Mouse (Mus musculus) stomach, embryonic 14.5 days (tissue): ENCODE measurements around the gene Colq. TPM values are rescaled to one million over a fixed set of nuclear protein-coding genes. Genes with fewer than 3 reads are reported as not detected.

Source experiments
- ATAC-seq: fragments of 200-750 bp; cut with Nextera tagmentation; 2 replicates; pipeline ENCODE4 v1.8.0; 2017; ENCODE audit warnings: low read depth, moderate TSS enrichment; ENCODE audit not compliant: insufficient number of reproducible peaks, insufficient read depth, low FRiP score
- H3K27ac ChIP-seq: fragments of 300-500 bp; sonication (generic); 2 replicates; pipeline ENCODE4 v1.5.1; 2014; ENCODE audit warnings: mild to moderate bottlenecking, low read length, moderate library complexity, mixed read lengths
- H3K27me3 ChIP-seq: fragments of 300-500 bp; sonication (generic); 2 replicates; pipeline ENCODE4 v1.6.1; 2014; ENCODE audit warnings: low read length, control low read depth, mixed read lengths; ENCODE audit not compliant: control insufficient read depth, insufficient read depth
- H3K36me3 ChIP-seq: fragments of 300-500 bp; sonication (generic); 2 replicates; pipeline ENCODE4 v1.6.1; 2014; ENCODE audit warnings: mild to moderate bottlenecking, control low read depth, low read length, moderate library complexity, mixed read lengths; ENCODE audit not compliant: control insufficient read depth, insufficient read depth
- H3K4me1 ChIP-seq: fragments of 300-500 bp; sonication (generic); 2 replicates; pipeline ENCODE4 v1.6.1; 2014; ENCODE audit warnings: low read length, control low read depth, mixed read lengths; ENCODE audit not compliant: control insufficient read depth, insufficient read depth
- H3K4me2 ChIP-seq: fragments of 300-500 bp; sonication (generic); replicated peaks from 2 replicates; pipeline ENCODE4 v1.6.1; 2014; ENCODE audit warnings: low read depth, low read length, control low read depth
- H3K4me3 ChIP-seq: fragments of 300-500 bp; sonication (generic); 2 replicates; pipeline ENCODE4 v1.5.1; 2014; ENCODE audit warnings: low read depth, low read length, control low read depth
- H3K9ac ChIP-seq: fragments of 300-500 bp; sonication (generic); replicated peaks from 2 replicates; pipeline ENCODE4 v1.6.1; 2014; ENCODE audit warnings: low read depth, mild to moderate bottlenecking, control low read depth, low read length, moderate library complexity, mixed read lengths
- H3K9me3 ChIP-seq: fragments of 300-500 bp; sonication (generic); 2 replicates; pipeline ENCODE4 v1.6.1; 2016; ENCODE audit warnings: low read depth, low read length, control low read depth; ENCODE audit not compliant: control insufficient read depth
- WGBS: fragments of 180-500 bp; shearing (Covaris S2); extraction: QIAGEN DNeasy Blood & Tissue Kit; methylation state at CpG from one replicate; pipeline ENCODE4 v1.1.7; 2014; 5-methylcytosine and 5-hydroxymethylcytosine counted together
- polyA plus RNA-seq: library from polyadenylated mRNA; unstranded; fragments of >200 nt; fragmentation: Nextera tagmentation; extraction: Ambion mirVana; gene quantifications from 2 replicates; pipeline ENCODE4 v1.2.1, GENCODE M21; 2014

Colq gene
- polyA plus RNA-seq, 1 experiment from 2014 or later, result 0.54 TPM

DNA sequence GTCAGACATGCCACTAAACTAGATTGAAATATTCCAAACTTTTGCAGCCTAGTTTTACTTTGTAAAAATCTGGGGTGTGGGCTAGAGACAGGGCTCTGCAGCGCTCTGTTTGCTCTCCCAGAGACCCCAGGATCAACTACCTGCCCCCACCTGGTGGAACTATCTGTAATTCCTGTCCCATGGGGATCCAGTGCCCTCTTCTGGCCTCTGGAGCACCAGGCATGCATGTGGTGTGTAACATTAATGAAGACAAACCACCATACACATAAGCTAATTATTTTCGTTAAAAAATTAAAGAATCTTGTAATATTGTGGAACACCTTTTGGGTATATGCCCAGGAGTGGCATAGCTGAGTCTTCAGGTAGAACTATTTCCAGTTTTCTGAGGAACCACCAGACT lies 117.8 kb downstream of the Colq start:
- no peak for ATAC-seq
- H3K4me3 ChIP-seq, result no peak overlapping the region
- H3K4me1 ChIP-seq, result no peaks in the 10 kb centered on the region
- H3K27ac ChIP-seq, result no peak overlapping the region
- H3K36me3 ChIP-seq, result peaks cover 3% of the 10 kb centered on the region
- no peak overlapping the region for H3K9ac ChIP-seq
- WGBS, result 81% methylated on average over 2 of the region's 2 CpGs
- no peak overlapping the region for H3K4me2 ChIP-seq
- no peaks in the 10 kb centered on the region for H3K27me3 ChIP-seq
- H3K9me3 ChIP-seq, result no peaks in the 10 kb centered on the region

Other genes starting within 250 kb of the Colq start
- 8.9 and 10.7 TPM in 2 replicates for gene Sh3bp5, start 155.3 kb downstream of the Colq start, polyA plus RNA-seq
- 21.6 and 22.4 TPM in 2 replicates for gene Eaf1, start 96.9 kb downstream of the Colq start, polyA plus RNA-seq
- 62.2 and 65.9 TPM in 2 replicates for gene Mettl6, start 96.3 kb downstream of the Colq start, polyA plus RNA-seq
- gene Gm49387, start 49.5 kb upstream of the Colq start, polyA plus RNA-seq, result 2.8 TPM in 1 of 2 replicates, not detected in the other
- gene Btd, start 49.7 kb upstream of the Colq start, polyA plus RNA-seq, result 33.7 and 35.3 TPM in 2 replicates
- 11.1 and 16.5 TPM in 2 replicates for gene Hacl1, start 49.9 kb upstream of the Colq start, polyA plus RNA-seq
- gene Ankrd28, start 239.3 kb upstream of the Colq start, polyA plus RNA-seq, result 11.4 and 12.1 TPM in 2 replicates